Mouse (Mus musculus): ENCODE data around the gene Arhgef26. TPM values are rescaled to one million over a fixed set of nuclear protein-coding genes. Genes with fewer than 3 reads are reported as not detected.

Arhgef26 gene
- total and polyA plus RNA-seq, 2 experiments = 10.4 to 29.2 TPM

- no peak overlapping the region for H3K27ac ChIP-seq (replicated peaks; ENCODE audit: insufficient read depth, low read depth, low read length)
- peaks cover 4% of the 10 kb centered on the region; the same call in 1 of the 2 replicates for H3K4me1 ChIP-seq (ENCODE audit: control insufficient read depth, insufficient read depth, low read length)
- peaks cover 20% of the 10 kb centered on the region; the same call in 1 of the 2 replicates for H3K79me2 ChIP-seq (ENCODE audit: control insufficient read depth, insufficient read depth, low read length)
- no peaks in the 10 kb centered on the region for H3K27me3 ChIP-seq (ENCODE audit: control insufficient read depth, insufficient read depth, low read length)
- WGBS = 77% methylated on average over 2 of the region's 2 CpGs
- no peak overlapping the region for H3K4me3 ChIP-seq (ENCODE audit: insufficient read depth, low read depth, low read length)
- H3K9ac ChIP-seq (ENCODE audit: low read depth, low read length) = no peak overlapping the region
- H3K36me3 ChIP-seq (ENCODE audit: control insufficient read depth, insufficient read depth, low read length) = peaks cover 8% of the 10 kb centered on the region
- no peak for DNase-seq (ENCODE audit: extremely low read depth, low read depth, low spot score)
- TF ChIP-seq POLR2A (IDR thresholded peaks at IDR 0.05; ENCODE audit: extremely low read depth, insufficient read depth, low read length) (no peak), CTCF (IDR thresholded peaks at IDR 0.05; ENCODE audit: low read depth, low read length) (no peak)
These were observed 34.7 kb downstream of the Arhgef26 start for GRCm38 (mm10) chr3:62372841-62373240.

GRCm38 (mm10) chr3:62374346-62374745, 36.2 kb downstream of the Arhgef26 start:
- no peak for TF ChIP-seq POLR2A (IDR thresholded peaks at IDR 0.05; ENCODE audit: extremely low read depth, insufficient read depth, low read length)
- no peak for TF ChIP-seq CTCF (IDR thresholded peaks at IDR 0.05; ENCODE audit: low read depth, low read length)
- 76% methylated on average over 4 of the region's 4 CpGs for WGBS

DNA sequence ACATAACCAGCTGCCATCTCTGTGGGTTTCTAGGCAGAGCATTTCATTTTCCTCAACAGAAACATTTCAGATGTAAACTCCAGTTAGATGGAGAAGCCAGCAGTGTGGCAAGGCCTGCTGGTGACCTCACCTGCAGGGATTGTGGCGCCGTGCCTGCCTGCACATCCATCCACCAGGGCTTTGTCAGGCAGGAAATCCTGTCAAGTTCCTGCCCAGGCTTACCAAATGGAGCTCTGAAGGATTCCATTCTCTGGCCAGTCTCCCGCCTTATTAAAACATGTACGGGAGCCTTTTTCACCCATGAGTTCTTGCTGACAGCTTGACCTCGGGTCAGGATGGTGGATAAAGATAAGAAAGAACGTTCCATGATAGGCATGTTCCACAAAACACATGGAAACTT, 36.7 kb downstream of the Arhgef26 start:
- H3K27ac ChIP-seq (replicated peaks; ENCODE audit: insufficient read depth, low read depth, low read length) = no peak overlapping the region
- H3K79me2 ChIP-seq (ENCODE audit: control insufficient read depth, insufficient read depth, low read length) = peaks cover 22% of the 10 kb centered on the region; the same call in 1 of the 2 replicates
- WGBS = 73% methylated on average over 6 of the region's 6 CpGs
- H3K4me3 ChIP-seq (ENCODE audit: insufficient read depth, low read depth, low read length) = no peak overlapping the region
- H3K4me1 ChIP-seq (ENCODE audit: control insufficient read depth, insufficient read depth, low read length) = peaks cover 4% of the 10 kb centered on the region; the same call in 1 of the 2 replicates
- H3K9ac ChIP-seq (ENCODE audit: low read depth, low read length) = no peak overlapping the region
- TF ChIP-seq POLR2A (IDR thresholded peaks at IDR 0.05; ENCODE audit: extremely low read depth, insufficient read depth, low read length) = no peak
- TF ChIP-seq CTCF (IDR thresholded peaks at IDR 0.05; ENCODE audit: low read depth, low read length) = no peak
- DNase-seq (ENCODE audit: extremely low read depth, low read depth, low spot score) = no peak
- H3K36me3 ChIP-seq (ENCODE audit: control insufficient read depth, insufficient read depth, low read length) = peaks cover 10% of the 10 kb centered on the region; the same call in 1 of the 2 replicates
- no peaks in the 10 kb centered on the region for H3K27me3 ChIP-seq (ENCODE audit: control insufficient read depth, insufficient read depth, low read length)

More at GRCm38 (mm10) chr3:62374346-62374745, 36.2 kb downstream of the Arhgef26 start:
- Histone ChIP-seq H3K27me3 (ENCODE audit: control insufficient read depth, insufficient read depth, low read length) (no peaks in the 10 kb centered on the region), H3K9ac (ENCODE audit: low read depth, low read length) (no peak overlapping the region), H3K79me2 (ENCODE audit: control insufficient read depth, insufficient read depth, low read length) (peaks cover 25% of the 10 kb centered on the region; the same call in 1 of the 2 replicates), H3K27ac (replicated peaks; ENCODE audit: insufficient read depth, low read depth, low read length) (no peak overlapping the region), H3K4me1 (ENCODE audit: control insufficient read depth, insufficient read depth, low read length) (peaks cover 4% of the 10 kb centered on the region; the same call in 1 of the 2 replicates), H3K36me3 (ENCODE audit: control insufficient read depth, insufficient read depth, low read length) (peaks cover 11% of the 10 kb centered on the region; the same call in 1 of the 2 replicates), H3K4me3 (ENCODE audit: insufficient read depth, low read depth, low read length) (no peak overlapping the region)
- DNase-seq (ENCODE audit: extremely low read depth, low read depth, low spot score) = no peak

DNA sequence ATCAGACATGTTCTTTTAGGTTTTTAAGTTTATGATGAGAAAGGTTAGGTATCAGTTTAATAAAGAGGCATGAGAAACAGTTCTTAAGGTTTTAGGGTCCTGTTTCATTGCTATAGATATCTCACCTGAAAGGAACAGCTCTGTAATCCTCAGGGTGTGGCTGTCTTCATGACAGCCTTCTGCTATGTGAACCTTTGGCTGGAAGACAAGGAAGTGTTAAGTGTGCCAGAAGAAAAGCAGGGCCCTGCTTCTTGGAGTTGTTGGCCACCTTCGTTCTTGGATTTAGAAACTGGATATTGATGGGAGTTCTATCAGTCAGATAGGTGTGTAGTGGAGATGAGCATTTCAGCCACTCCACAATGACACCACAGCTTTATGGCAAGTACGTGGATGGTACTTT, 38.6 kb downstream of the Arhgef26 start:
- peaks cover 18% of the 10 kb centered on the region for H3K36me3 ChIP-seq (ENCODE audit: control insufficient read depth, insufficient read depth, low read length)
- H3K27ac ChIP-seq (replicated peaks; ENCODE audit: insufficient read depth, low read depth, low read length) = no peak overlapping the region
- H3K27me3 ChIP-seq (ENCODE audit: control insufficient read depth, insufficient read depth, low read length) = no peaks in the 10 kb centered on the region
- no peak for DNase-seq (ENCODE audit: extremely low read depth, low read depth, low spot score)
- H3K4me3 ChIP-seq (ENCODE audit: insufficient read depth, low read depth, low read length) = no peak overlapping the region
- peaks cover 20% of the 10 kb centered on the region; the same call in 1 of the 2 replicates for H3K79me2 ChIP-seq (ENCODE audit: control insufficient read depth, insufficient read depth, low read length)
- WGBS = 96% methylated on average over 2 of the region's 2 CpGs
- TF ChIP-seq CTCF (IDR thresholded peaks at IDR 0.05; ENCODE audit: low read depth, low read length) = no peak
- no peak for TF ChIP-seq POLR2A (IDR thresholded peaks at IDR 0.05; ENCODE audit: extremely low read depth, insufficient read depth, low read length)
- H3K9ac ChIP-seq (ENCODE audit: low read depth, low read length) = no peak overlapping the region
- peaks cover 6% of the 10 kb centered on the region; the same call in 1 of the 2 replicates for H3K4me1 ChIP-seq (ENCODE audit: control insufficient read depth, insufficient read depth, low read length)

DNA sequence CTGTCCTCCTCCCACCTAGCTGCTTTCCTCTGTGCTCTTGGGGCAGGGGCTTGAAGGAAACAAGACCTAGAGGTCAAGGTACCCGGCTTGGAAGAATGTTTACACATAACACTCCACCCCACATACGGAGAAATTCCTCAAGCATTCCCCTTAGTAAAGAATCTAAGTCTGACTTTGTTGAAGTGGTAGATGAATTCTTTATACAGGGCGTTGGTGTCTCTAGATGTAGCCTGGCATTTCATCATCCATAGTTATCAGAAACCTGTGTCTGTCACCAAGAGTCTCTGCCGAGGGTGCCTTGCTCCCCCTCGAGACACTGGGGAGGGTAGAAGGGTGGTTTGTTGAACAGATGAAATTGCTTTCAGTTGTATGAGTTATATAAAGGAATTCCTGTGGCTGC, 41.8 kb downstream of the Arhgef26 start:
- H3K36me3 ChIP-seq (ENCODE audit: control insufficient read depth, insufficient read depth, low read length) = peaks cover 28% of the 10 kb centered on the region
- DNase-seq (ENCODE audit: extremely low read depth, low read depth, low spot score) = no peak
- WGBS = 81% methylated on average over 5 of the region's 5 CpGs
- H3K4me3 ChIP-seq (ENCODE audit: insufficient read depth, low read depth, low read length) = no peak overlapping the region
- H3K27ac ChIP-seq (replicated peaks; ENCODE audit: insufficient read depth, low read depth, low read length) = no peak overlapping the region
- TF ChIP-seq CTCF (IDR thresholded peaks at IDR 0.05; ENCODE audit: low read depth, low read length) (no peak), POLR2A (IDR thresholded peaks at IDR 0.05; ENCODE audit: extremely low read depth, insufficient read depth, low read length) (no peak)
- no peaks in the 10 kb centered on the region for H3K27me3 ChIP-seq (ENCODE audit: control insufficient read depth, insufficient read depth, low read length)
- H3K4me1 ChIP-seq (ENCODE audit: control insufficient read depth, insufficient read depth, low read length) = peaks cover 6% of the 10 kb centered on the region; the same call in 1 of the 2 replicates
- H3K9ac ChIP-seq (ENCODE audit: low read depth, low read length) = no peak overlapping the region
- peaks cover 16% of the 10 kb centered on the region; the same call in 1 of the 2 replicates for H3K79me2 ChIP-seq (ENCODE audit: control insufficient read depth, insufficient read depth, low read length)

GRCm38 (mm10) chr3:62380420-62380819, 42.3 kb downstream of the Arhgef26 start:
- no peak for TF ChIP-seq POLR2A (IDR thresholded peaks at IDR 0.05; ENCODE audit: extremely low read depth, insufficient read depth, low read length)
- no peak for TF ChIP-seq CTCF (IDR thresholded peaks at IDR 0.05; ENCODE audit: low read depth, low read length)
- H3K79me2 ChIP-seq (ENCODE audit: control insufficient read depth, insufficient read depth, low read length) = peaks cover 15% of the 10 kb centered on the region; the same call in 1 of the 2 replicates
- no peak overlapping the region for H3K27ac ChIP-seq (replicated peaks; ENCODE audit: insufficient read depth, low read depth, low read length)
- no peak for DNase-seq (ENCODE audit: extremely low read depth, low read depth, low spot score)
- no peak overlapping the region for H3K9ac ChIP-seq (ENCODE audit: low read depth, low read length)
- H3K27me3 ChIP-seq (ENCODE audit: control insufficient read depth, insufficient read depth, low read length) = no peaks in the 10 kb centered on the region
- 89% methylated on average over 3 of the region's 3 CpGs for WGBS
- H3K36me3 ChIP-seq (ENCODE audit: control insufficient read depth, insufficient read depth, low read length) = peaks cover 31% of the 10 kb centered on the region
- H3K4me3 ChIP-seq (ENCODE audit: insufficient read depth, low read depth, low read length) = no peak overlapping the region
- peaks cover 6% of the 10 kb centered on the region; the same call in 1 of the 2 replicates for H3K4me1 ChIP-seq (ENCODE audit: control insufficient read depth, insufficient read depth, low read length)

All from liver, adult 2 months (tissue).